Mouse (Mus musculus) small intestine, adult 2 months (tissue): ENCODE results near the gene Ern1. TPM values are rescaled to one million over a fixed set of nuclear protein-coding genes. Genes with fewer than 3 reads are reported as not detected.

Source experiments
- H3K27ac ChIP-seq: fragments of 200-500 bp; 2 replicates; pipeline ENCODE4 v1.5.1; 2012; ENCODE audit warnings: low read depth, low read length, control low read depth, inconsistent platforms; ENCODE audit not compliant: insufficient read depth
- H3K27me3 ChIP-seq: fragments of 200-500 bp; 2 replicates; pipeline ENCODE4 v1.6.1; 2012; ENCODE audit warnings: mild to moderate bottlenecking, moderate library complexity, low read length, inconsistent platforms; ENCODE audit not compliant: control insufficient read depth, insufficient read depth
- H3K36me3 ChIP-seq: fragments of 200-500 bp; 2 replicates; pipeline ENCODE4 v1.6.1; 2012; ENCODE audit warnings: mild to moderate bottlenecking, low read length, control low read depth, inconsistent platforms; ENCODE audit not compliant: control insufficient read depth, insufficient read depth
- H3K4me1 ChIP-seq: fragments of 200-500 bp; 2 replicates; pipeline ENCODE4 v1.6.1; 2012; ENCODE audit warnings: low read length, inconsistent platforms, mixed read lengths; ENCODE audit not compliant: control insufficient read depth, insufficient read depth, insufficient read length
- H3K4me3 ChIP-seq: fragments of 200-500 bp; 2 replicates; pipeline ENCODE4 v1.5.1; 2012; ENCODE audit warnings: low read depth, mild to moderate bottlenecking, control low read depth, inconsistent platforms, low read length, moderate library complexity
- CTCF ChIP-seq: fragments of 200-500 bp; IDR thresholded peaks from 2 replicates; pipeline ENCODE4 v1.5.1; 2012; ENCODE audit warnings: low read depth, mild to moderate bottlenecking, control low read depth, inconsistent platforms, low read length, moderate library complexity, mixed read lengths; ENCODE audit not compliant: insufficient replicate concordance, insufficient read length; ENCODE audit errors: extremely low read depth
- POLR2A ChIP-seq: fragments of 200-500 bp; IDR thresholded peaks from 2 replicates; pipeline ENCODE4 v1.6.1; 2012; ENCODE audit warnings: low read depth, mild to moderate bottlenecking, control low read depth, inconsistent platforms, low read length, moderate library complexity
- WGBS: fragments of 180-500 bp; shearing (Covaris S2); methylation state at CpG from one replicate; pipeline ENCODE4 v1.1.7; 2018; 5-methylcytosine and 5-hydroxymethylcytosine counted together
- polyA plus RNA-seq: library from polyadenylated mRNA; depleted of rRNA; stranded (reverse); fragments of >200 nt; gene quantifications from 2 replicates; pipeline ENCODE4 v1.2.3, GENCODE M21; 2012

Gene Ern1
- polyA plus RNA-seq, 1 experiment: 31.2 TPM

DNA sequence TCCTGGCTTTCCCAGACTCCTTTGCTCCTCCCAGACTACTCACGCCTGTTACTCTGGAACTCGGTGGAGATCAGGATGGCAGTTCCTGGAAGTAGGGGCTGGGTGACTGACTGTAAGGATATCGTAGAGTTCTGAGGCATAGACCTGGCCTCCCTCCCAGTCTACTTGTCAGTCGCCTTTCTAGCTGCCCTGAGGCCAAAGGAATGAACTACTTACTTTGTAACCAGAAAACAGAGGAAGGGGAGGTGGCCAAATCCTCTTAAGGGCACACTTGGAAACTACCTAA is 94.4 kb downstream of the Ern1 start:
- H3K27me3 ChIP-seq: no peaks in the 10 kb centered on the region
- WGBS: 60% methylated on average over 4 of the region's 4 CpGs
- TF ChIP-seq POLR2A (no peak), CTCF (no peak)
- H3K4me1 ChIP-seq: peaks cover 1% of the 10 kb centered on the region
- peaks cover 25% of the 10 kb centered on the region for H3K36me3 ChIP-seq
- no peak overlapping the region for H3K27ac ChIP-seq
- no peak overlapping the region for H3K4me3 ChIP-seq

- TF ChIP-seq POLR2A (no peak), CTCF (no peak)
- WGBS: 39% methylated on average over 7 of the region's 7 CpGs
- Histone ChIP-seq H3K27ac (no peak overlapping the region), H3K4me3 (no peak overlapping the region), H3K36me3 (peaks cover 20% of the 10 kb centered on the region), H3K27me3 (no peaks in the 10 kb centered on the region), H3K4me1 (peaks cover 1% of the 10 kb centered on the region)
Observed at GRCm38 (mm10) chr11:106392597-106393330, 94.9 kb downstream of the Ern1 start.

DNA sequence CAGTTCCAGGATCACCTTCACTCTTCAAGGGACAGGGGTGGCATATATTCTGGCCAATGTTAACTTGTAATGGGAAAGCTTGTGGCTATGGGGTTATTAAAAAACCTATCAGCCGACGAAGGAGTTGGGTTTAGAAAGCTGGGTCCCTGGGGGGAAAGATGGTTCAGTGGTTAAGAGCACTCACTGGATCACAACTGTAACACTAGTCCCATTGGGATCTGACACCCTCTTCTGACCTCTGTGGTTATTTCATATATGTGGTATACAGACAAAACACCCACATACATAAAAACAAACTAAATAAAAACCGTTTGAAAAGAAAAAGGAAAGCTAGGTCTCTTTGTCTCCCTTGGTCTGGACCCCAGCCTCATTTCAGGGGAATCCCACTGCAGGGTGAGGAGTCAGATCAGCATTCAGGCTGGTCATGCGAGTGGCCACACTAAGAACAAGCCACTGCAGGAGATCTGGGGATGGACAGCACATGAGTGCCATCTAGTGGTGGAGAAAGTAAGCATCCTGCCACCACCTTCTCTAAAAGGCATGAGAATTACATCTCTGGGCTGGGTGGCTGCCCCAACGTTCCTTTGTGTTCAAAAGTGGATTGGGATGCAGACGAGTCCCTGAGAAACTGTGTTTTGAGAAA is 96.0 kb downstream of the Ern1 start:
- 30% methylated on average over 6 of the region's 6 CpGs for WGBS
- TF ChIP-seq CTCF: peak; percentile 89; the same call in 1 of the 2 replicates
- no peak for TF ChIP-seq POLR2A
- Histone ChIP-seq H3K4me1 (peaks cover 1% of the 10 kb centered on the region), H3K36me3 (peaks cover 14% of the 10 kb centered on the region), H3K4me3 (no peak overlapping the region), H3K27me3 (no peaks in the 10 kb centered on the region), H3K27ac (no peak overlapping the region)

GRCm38 (mm10) chr11:106390757-106391156 is 96.9 kb downstream of the Ern1 start:
- WGBS: 29% methylated on average over 3 of the region's 3 CpGs

DNA sequence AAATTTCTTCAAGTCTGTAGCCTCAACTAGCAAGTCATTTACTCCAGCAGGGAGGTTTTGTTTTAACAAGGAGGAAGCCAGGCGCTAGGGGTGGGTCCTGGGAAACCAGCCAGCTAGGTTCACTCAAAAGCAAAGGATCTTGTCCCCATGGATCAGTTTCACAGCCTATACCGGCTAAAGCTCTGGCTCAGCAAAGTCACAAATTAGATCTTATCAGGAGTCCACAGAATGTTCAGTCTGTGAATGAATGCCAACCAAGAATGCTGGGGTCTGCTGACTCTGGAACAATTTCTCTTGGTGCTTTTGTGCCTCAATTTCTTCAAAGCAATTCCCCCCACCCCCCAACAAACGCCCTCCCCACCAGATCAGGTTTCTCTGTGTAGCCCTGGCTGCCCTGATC is 98.0 kb downstream of the Ern1 start:
- WGBS: 24% methylated on average over 3 of the region's 3 CpGs
- no peaks in the 10 kb centered on the region for H3K27me3 ChIP-seq
- no peak overlapping the region for H3K27ac ChIP-seq
- no peak overlapping the region for H3K4me3 ChIP-seq
- peaks cover 1% of the 10 kb centered on the region for H3K4me1 ChIP-seq
- H3K36me3 ChIP-seq: peaks cover 6% of the 10 kb centered on the region
- no peak for TF ChIP-seq POLR2A
- TF ChIP-seq CTCF: no peak

More at GRCm38 (mm10) chr11:106390757-106391156, 96.9 kb downstream of the Ern1 start:
- peaks cover 10% of the 10 kb centered on the region for H3K36me3 ChIP-seq
- H3K4me3 ChIP-seq: no peak overlapping the region
- H3K4me1 ChIP-seq: peaks cover 1% of the 10 kb centered on the region
- H3K27me3 ChIP-seq: no peaks in the 10 kb centered on the region
- H3K27ac ChIP-seq: no peak overlapping the region
- no peak for TF ChIP-seq POLR2A
- TF ChIP-seq CTCF: no peak

- Histone ChIP-seq H3K27ac (peak within 1 kb of the TSS; percentile 19), H3K4me1 (peaks cover 1% of the 10 kb centered on the region), H3K36me3 (no peaks in the 10 kb centered on the region), H3K27me3 (no peaks in the 10 kb centered on the region), H3K4me3 (peak within 1 kb of the TSS; percentile 33)
- 66% methylated on average over 6 of the region's 6 CpGs for WGBS
- TF ChIP-seq POLR2A: no peak
- TF ChIP-seq CTCF: no peak
Observed at GRCm38 (mm10) chr11:106387791-106388216, 99.8 kb downstream of the Ern1 start, which contains the start of gene Icam2. TSS of gene Icam2 (minus strand) at chr11:106388075.

DNA sequence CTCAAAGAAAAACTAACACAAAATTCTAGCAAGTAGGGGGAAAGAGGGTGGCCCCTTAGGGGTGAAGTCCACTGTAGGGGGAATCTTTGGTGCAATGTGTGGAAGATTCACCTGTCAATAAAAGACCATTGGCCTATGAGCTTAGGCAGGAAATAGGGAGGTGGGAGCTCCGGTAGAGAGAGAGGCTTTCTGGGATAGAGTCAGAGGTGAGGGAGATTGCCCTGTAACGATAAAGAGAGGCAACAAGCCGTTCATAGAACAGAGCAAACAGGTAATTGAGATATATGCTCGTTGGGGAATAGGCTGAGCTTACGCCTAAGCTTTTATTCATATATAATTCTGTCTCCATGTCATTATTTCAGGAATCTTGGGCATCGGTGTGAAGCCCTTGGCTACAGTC is 100.6 kb downstream of the Ern1 start:
- Histone ChIP-seq H3K27me3 (no peaks in the 10 kb centered on the region), H3K27ac (no peak overlapping the region; the same call in 1 of the 2 replicates), H3K36me3 (no peaks in the 10 kb centered on the region), H3K4me1 (peaks cover under 1% of the 10 kb centered on the region), H3K4me3 (no peak overlapping the region)
- no peak for TF ChIP-seq CTCF
- no peak for TF ChIP-seq POLR2A
- WGBS: 42% methylated on average over 6 of the region's 6 CpGs

DNA sequence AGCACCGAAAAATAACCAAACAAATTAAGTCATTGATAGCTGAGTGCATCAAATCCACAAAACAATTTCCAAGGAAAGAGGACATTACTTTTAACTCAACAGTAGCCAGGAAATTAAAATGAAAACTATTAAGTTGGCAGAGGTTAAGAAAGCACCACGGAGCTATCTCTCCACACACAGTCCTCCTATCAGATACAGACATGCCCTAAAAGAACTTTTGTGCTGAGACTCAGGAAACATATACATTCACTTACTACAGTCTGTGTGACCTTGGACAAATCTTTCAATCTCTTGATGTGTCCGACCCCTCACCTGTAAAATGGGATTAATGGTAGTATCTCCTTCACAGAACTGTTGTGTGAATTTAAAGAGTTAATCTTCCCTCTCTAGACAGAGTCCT is 101.2 kb downstream of the Ern1 start:
- WGBS: 79% methylated on average over 3 of the region's 3 CpGs
- no peak overlapping the region for H3K4me3 ChIP-seq
- H3K27ac ChIP-seq: no peak overlapping the region
- TF ChIP-seq POLR2A (no peak), CTCF (no peak)
- H3K36me3 ChIP-seq: no peaks in the 10 kb centered on the region
- H3K27me3 ChIP-seq: no peaks in the 10 kb centered on the region
- no peaks in the 10 kb centered on the region for H3K4me1 ChIP-seq
